Mouse (Mus musculus) kidney, embryonic 14.5 days (tissue): Measurements from ENCODE around the gene Naa11. TPM values are rescaled to one million over a fixed set of nuclear protein-coding genes. Genes with fewer than 3 reads are reported as not detected.

Experiments
- ATAC-seq: fragments of 200-750 bp; cut with Nextera tagmentation; 2 replicates; pipeline ENCODE4 v1.8.0; 2017; ENCODE audit warnings: moderate number of reproducible peaks, mild to moderate bottlenecking, moderate TSS enrichment, moderate library complexity; ENCODE audit not compliant: low FRiP score, low TSS enrichment
- H3K27ac ChIP-seq: fragments of 300-500 bp; sonication (generic); 2 replicates; pipeline ENCODE4 v1.5.1; 2014; ENCODE audit warnings: low read depth, mild to moderate bottlenecking, low read length, moderate library complexity, mixed read lengths
- H3K27me3 ChIP-seq: fragments of 300-500 bp; sonication (generic); 2 replicates; pipeline ENCODE4 v1.6.1; 2014; ENCODE audit warnings: mild to moderate bottlenecking, low read length; ENCODE audit not compliant: control insufficient read depth, insufficient read depth
- H3K36me3 ChIP-seq: fragments of 300-500 bp; sonication (generic); 2 replicates; pipeline ENCODE4 v1.6.1; 2014; ENCODE audit warnings: low read length, mixed read lengths; ENCODE audit not compliant: control insufficient read depth, insufficient read depth
- H3K4me1 ChIP-seq: fragments of 300-500 bp; sonication (generic); 2 replicates; pipeline ENCODE4 v1.6.1; 2014; ENCODE audit warnings: low read length, mixed read lengths; ENCODE audit not compliant: control insufficient read depth, insufficient read depth
- H3K4me2 ChIP-seq: fragments of 300-500 bp; sonication (generic); replicated peaks from 2 replicates; pipeline ENCODE4 v1.6.1; 2014; ENCODE audit warnings: low read depth, mild to moderate bottlenecking, low read length
- H3K4me3 ChIP-seq: fragments of 300-500 bp; sonication (generic); 2 replicates; pipeline ENCODE4 v1.5.1; 2014; ENCODE audit warnings: mild to moderate bottlenecking, low read length
- H3K9ac ChIP-seq: fragments of 300-500 bp; sonication (generic); 2 replicates; pipeline ENCODE4 v1.6.1; 2014; ENCODE audit warnings: low read depth, mild to moderate bottlenecking, low read length, moderate library complexity
- H3K9me3 ChIP-seq: fragments of 300-500 bp; sonication (generic); 2 replicates; pipeline ENCODE4 v1.6.1; 2016; ENCODE audit warnings: low read length; ENCODE audit not compliant: control insufficient read depth
- WGBS: fragments of 180-500 bp; shearing (Covaris S2); extraction: QIAGEN DNeasy Blood & Tissue Kit; methylation state at CpG from one replicate; pipeline ENCODE4 v1.1.7; 2014; 5-methylcytosine and 5-hydroxymethylcytosine counted together
- polyA plus RNA-seq: library from polyadenylated mRNA; unstranded; fragments of >200 nt; fragmentation: Nextera tagmentation; extraction: Ambion mirVana; gene quantifications from 2 replicates; pipeline ENCODE4 v1.2.1, GENCODE M21; 2014

Gene Naa11
- polyA plus RNA-seq, 1 experiment from 2014 or later, result not detected

GRCm38 (mm10) chr5:97401042-97401441, 8.9 kb upstream of the Naa11 start:
- Histone ChIP-seq H3K9ac (no peak overlapping the region), H3K4me2 (no peak overlapping the region), H3K27me3 (no peaks in the 10 kb centered on the region), H3K36me3 (no peaks in the 10 kb centered on the region), H3K27ac (no peak overlapping the region), H3K4me1 (no peaks in the 10 kb centered on the region), H3K4me3 (no peak overlapping the region), H3K9me3 (no peaks in the 10 kb centered on the region)
- ATAC-seq, result no peak

GRCm38 (mm10) chr5:97397585-97397984, 5.4 kb upstream of the Naa11 start:
- no peak overlapping the region for H3K4me2 ChIP-seq
- ATAC-seq, result no peak
- H3K27me3 ChIP-seq, result no peaks in the 10 kb centered on the region
- no peak overlapping the region for H3K27ac ChIP-seq
- H3K9ac ChIP-seq, result no peak overlapping the region
- no peaks in the 10 kb centered on the region for H3K36me3 ChIP-seq
- H3K4me1 ChIP-seq, result no peaks in the 10 kb centered on the region
- H3K4me3 ChIP-seq, result no peak overlapping the region
- no peaks in the 10 kb centered on the region for H3K9me3 ChIP-seq
- 92% methylated on average over 4 of the region's 4 CpGs for WGBS

- 67% methylated on average over 6 of the region's 6 CpGs for WGBS
- Histone ChIP-seq H3K9ac (no peak overlapping the region), H3K9me3 (no peaks in the 10 kb centered on the region), H3K4me1 (no peaks in the 10 kb centered on the region), H3K36me3 (no peaks in the 10 kb centered on the region), H3K27ac (no peak overlapping the region), H3K27me3 (no peaks in the 10 kb centered on the region), H3K4me2 (no peak overlapping the region), H3K4me3 (no peak overlapping the region)
- no peak for ATAC-seq
These were observed 4.6 kb downstream of the Naa11 start for GRCm38 (mm10) chr5:97387622-97388021.

GRCm38 (mm10) chr5:97384399-97384798, 7.8 kb downstream of the Naa11 start:
- Histone ChIP-seq H3K4me3 (no peak overlapping the region), H3K4me2 (no peak overlapping the region), H3K36me3 (no peaks in the 10 kb centered on the region), H3K27ac (no peak overlapping the region), H3K9me3 (no peaks in the 10 kb centered on the region), H3K27me3 (no peaks in the 10 kb centered on the region), H3K4me1 (no peaks in the 10 kb centered on the region), H3K9ac (no peak overlapping the region)
- ATAC-seq, result no peak
- WGBS, result 91% methylated on average over 4 of the region's 4 CpGs

- no peaks in the 10 kb centered on the region for H3K36me3 ChIP-seq
- H3K4me2 ChIP-seq, result no peak overlapping the region
- H3K4me1 ChIP-seq, result no peaks in the 10 kb centered on the region
- no peaks in the 10 kb centered on the region for H3K27me3 ChIP-seq
- WGBS, result 80% methylated on average over 14 of the region's 14 CpGs
- H3K9me3 ChIP-seq, result no peaks in the 10 kb centered on the region
- H3K9ac ChIP-seq, result no peak overlapping the region
- no peak overlapping the region for H3K27ac ChIP-seq
- ATAC-seq, result no peak
- no peak overlapping the region for H3K4me3 ChIP-seq
These were observed 9.5 kb downstream of the Naa11 start for GRCm38 (mm10) chr5:97382548-97383222.

GRCm38 (mm10) chr5:97379976-97380375, 12.2 kb downstream of the Naa11 start:
- no peaks in the 10 kb centered on the region for H3K27me3 ChIP-seq
- ATAC-seq, result no peak
- no peak overlapping the region for H3K4me2 ChIP-seq
- no peaks in the 10 kb centered on the region for H3K9me3 ChIP-seq
- no peaks in the 10 kb centered on the region for H3K36me3 ChIP-seq
- no peaks in the 10 kb centered on the region for H3K4me1 ChIP-seq
- WGBS, result 69% methylated on average over 3 of the region's 3 CpGs
- H3K9ac ChIP-seq, result no peak overlapping the region
- no peak overlapping the region for H3K27ac ChIP-seq
- H3K4me3 ChIP-seq, result no peak overlapping the region

GRCm38 (mm10) chr5:97364781-97365180, 27.4 kb downstream of the Naa11 start:
- no peak overlapping the region for H3K4me2 ChIP-seq
- H3K4me3 ChIP-seq, result no peak overlapping the region
- no peak overlapping the region for H3K9ac ChIP-seq
- whole genome bisulfite sequencing, result 83% methylated on average over 8 of the region's 8 CpGs
- H3K4me1 ChIP-seq, result no peaks in the 10 kb centered on the region
- no peak for ATAC-seq
- no peaks in the 10 kb centered on the region for H3K9me3 ChIP-seq
- no peaks in the 10 kb centered on the region for H3K36me3 ChIP-seq
- H3K27ac ChIP-seq, result no peak overlapping the region
- H3K27me3 ChIP-seq, result no peaks in the 10 kb centered on the region

GRCm38 (mm10) chr5:97364252-97364651, 27.9 kb downstream of the Naa11 start:
- no peak overlapping the region for H3K4me3 ChIP-seq
- H3K9me3 ChIP-seq, result no peaks in the 10 kb centered on the region
- ATAC-seq, result no peak
- no peaks in the 10 kb centered on the region for H3K27me3 ChIP-seq
- H3K36me3 ChIP-seq, result no peaks in the 10 kb centered on the region
- no peak overlapping the region for H3K9ac ChIP-seq
- H3K4me1 ChIP-seq, result no peaks in the 10 kb centered on the region
- no peak overlapping the region for H3K4me2 ChIP-seq
- H3K27ac ChIP-seq, result no peak overlapping the region
- 56% methylated on average over 8 of the region's 8 CpGs for WGBS

- 47% methylated on average over 2 of the region's 2 CpGs for WGBS
- Histone ChIP-seq H3K4me1 (no peaks in the 10 kb centered on the region), H3K9me3 (no peaks in the 10 kb centered on the region), H3K4me3 (no peak overlapping the region), H3K4me2 (no peak overlapping the region), H3K27ac (no peak overlapping the region), H3K27me3 (no peaks in the 10 kb centered on the region), H3K36me3 (no peaks in the 10 kb centered on the region), H3K9ac (no peak overlapping the region)
- ATAC-seq, result no peak
These were observed 29.6 kb downstream of the Naa11 start for GRCm38 (mm10) chr5:97362539-97362938.
